Mouse (Mus musculus) frontal cortex, postnatal 25 days (tissue): ENCODE data around the gene Sh3bp4.
A peak's percentile ranks its signal among the peaks of the same experiment; 100 is the strongest.

Experiments used
- DNase-seq, 2 experiments: peaks; one replicate each; pipeline ENCODE4 v3.0.0; 2022; ENCODE audit warnings: low spot score in 2 of 2

The Sh3bp4 gene

GRCm38 (mm10) chr1:89184839-89185238, 114.6 kb downstream of the Sh3bp4 start:
- DNase-seq: no peak

DNA sequence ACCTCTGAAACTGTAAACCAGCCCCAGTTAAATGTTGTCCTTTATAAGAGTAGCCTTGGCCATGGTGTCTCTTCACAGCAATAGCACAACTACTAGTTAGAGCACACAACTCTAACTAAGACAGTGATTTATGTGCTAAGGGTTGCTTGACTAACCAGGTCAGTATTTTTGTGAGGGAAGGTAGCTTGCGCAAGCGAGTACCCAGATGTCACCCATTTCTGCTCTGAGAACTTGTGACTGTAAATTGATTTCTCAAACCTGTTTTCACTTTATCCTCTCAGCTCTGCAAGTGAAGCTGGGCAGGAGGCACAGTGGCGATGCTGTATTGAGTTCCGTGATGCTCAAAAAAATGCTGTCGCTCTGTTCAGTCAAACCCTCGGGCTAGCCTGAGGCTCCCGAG, 117.2 kb downstream of the Sh3bp4 start:
- no peak for DNase-seq

GRCm38 (mm10) chr1:89188091-89188490, 117.9 kb downstream of the Sh3bp4 start:
- DNase-seq: no peak

DNA sequence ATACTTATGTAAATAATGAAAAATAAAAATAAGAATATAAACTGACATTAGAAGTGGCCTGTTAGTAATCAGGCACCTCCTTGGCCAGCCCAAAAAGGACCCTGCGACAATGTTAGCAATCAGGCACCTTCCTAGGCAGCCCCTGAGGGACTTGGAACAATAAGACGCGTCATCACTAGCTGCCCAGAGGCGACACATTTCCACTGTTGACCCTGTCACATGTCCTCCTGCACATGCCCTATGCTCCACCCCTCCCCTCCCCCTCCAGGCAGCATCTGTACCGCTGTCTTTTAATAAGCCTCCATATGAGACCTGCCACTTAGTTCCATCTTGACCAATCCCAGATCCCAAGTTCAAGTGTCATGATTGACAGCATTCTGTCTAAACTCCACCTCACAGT, 119.0 kb downstream of the Sh3bp4 start:
- DNase-seq: no peak

DNA sequence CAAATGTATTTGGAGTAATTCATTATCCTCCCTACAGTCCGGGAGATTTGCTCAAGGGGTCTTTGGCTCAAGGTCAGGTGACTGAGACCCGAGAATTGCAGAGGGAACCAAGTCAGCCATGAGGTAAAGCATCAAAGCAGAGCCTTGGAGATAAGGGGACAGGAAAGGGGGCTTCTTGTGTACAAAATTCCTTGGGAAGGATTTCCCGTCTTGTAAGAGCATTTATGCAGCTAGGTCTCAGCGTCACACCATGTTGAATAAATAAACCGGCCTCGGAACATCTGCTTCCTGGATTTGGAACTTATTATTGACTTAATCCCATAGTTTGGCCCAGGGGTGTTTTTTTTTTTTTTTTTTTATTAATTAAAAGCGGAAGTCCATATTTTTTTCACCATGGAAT, 120.4 kb downstream of the Sh3bp4 start:
- no peak for DNase-seq

GRCm38 (mm10) chr1:89191127-89191740, 121.0 kb downstream of the Sh3bp4 start:
- DNase-seq: peak; percentile 46 to 66

- no peak for DNase-seq
These were observed 122.5 kb downstream of the Sh3bp4 start for GRCm38 (mm10) chr1:89192536-89193220.

- no peak for DNase-seq
These were observed 123.4 kb downstream of the Sh3bp4 start for GRCm38 (mm10) chr1:89193576-89193975.

- peak; percentile 40 to 77 for DNase-seq
These were observed 125.9 kb downstream of the Sh3bp4 start for GRCm38 (mm10) chr1:89195827-89196712.
